Mouse (Mus musculus): ENCODE measurements around the gene Kmt5b. TPM values are rescaled to one million over a fixed set of nuclear protein-coding genes. Genes with fewer than 3 reads are reported as not detected.

Kmt5b gene
- polyA plus RNA-seq, 1 experiment: 5.6 TPM

DNA sequence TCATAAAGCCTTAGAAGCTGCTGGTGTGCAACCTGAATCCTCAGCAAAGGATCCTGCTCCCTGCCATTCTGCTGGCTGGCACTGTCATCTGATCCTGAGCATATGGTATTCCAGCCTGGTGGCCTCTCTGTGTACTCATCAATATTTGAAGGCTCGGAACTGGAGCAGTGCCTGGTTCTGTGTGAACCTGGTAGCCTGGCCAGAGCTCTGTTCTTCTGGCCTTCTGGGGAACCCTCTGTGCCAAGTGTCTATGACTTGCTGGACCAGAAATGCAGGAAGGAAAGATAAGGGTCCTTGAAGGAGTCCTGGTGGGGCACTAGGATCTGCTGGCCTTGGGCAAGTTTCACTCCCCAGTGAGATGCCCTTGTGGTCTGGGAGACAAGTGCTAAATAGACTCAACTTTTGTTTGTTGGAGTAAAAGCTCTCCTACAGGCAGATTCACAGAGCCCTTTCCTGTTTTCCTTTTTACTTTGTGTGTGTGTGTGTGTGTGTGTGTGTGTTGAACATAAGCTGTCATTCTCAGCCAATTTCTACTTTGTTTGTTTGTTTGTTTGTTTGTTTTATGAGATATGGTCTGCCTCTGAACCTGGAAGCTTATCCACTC, 78.7 kb downstream of the Kmt5b start:
- Histone ChIP-seq H3K4me3 (ENCODE audit: insufficient read depth, poor library complexity, severe bottlenecking) (no peak overlapping the region), H3ac (ENCODE audit: control insufficient read depth, insufficient read length, low read depth) (no peak overlapping the region), H3K36me3 (ENCODE audit: control insufficient read depth, insufficient read depth) (no peaks in the 10 kb centered on the region), H3K27me3 (ENCODE audit: control insufficient read depth, insufficient read depth, insufficient read length) (no peaks in the 10 kb centered on the region), H3K79me3 (ENCODE audit: low read depth) (no peaks in the 10 kb centered on the region), H3K79me2 (ENCODE audit: control insufficient read depth, insufficient read depth) (no peaks in the 10 kb centered on the region)
- no peak for TF ChIP-seq FOSL1 (IDR thresholded peaks at IDR 0.05; ENCODE audit: insufficient read depth, low read length, poor library complexity, severe bottlenecking)
- no peak for TF ChIP-seq MYOD1 (IDR thresholded peaks at IDR 0.05; ENCODE audit: control insufficient read depth, insufficient read length, low read depth)
- no peak for TF ChIP-seq USF1 (IDR thresholded peaks at IDR 0.05; ENCODE audit: low read depth)
- no peak for TF ChIP-seq CEBPB (IDR thresholded peaks at IDR 0.05; ENCODE audit: low read depth)
- TF ChIP-seq MAX (IDR thresholded peaks at IDR 0.05): no peak
- TF ChIP-seq CTCF (IDR thresholded peaks at IDR 0.05; ENCODE audit: control insufficient read depth, insufficient read depth, insufficient read length): no peak
- no peak for TF ChIP-seq MYOG (IDR thresholded peaks at IDR 0.05; ENCODE audit: control insufficient read depth, extremely low read depth, insufficient read length)

DNA sequence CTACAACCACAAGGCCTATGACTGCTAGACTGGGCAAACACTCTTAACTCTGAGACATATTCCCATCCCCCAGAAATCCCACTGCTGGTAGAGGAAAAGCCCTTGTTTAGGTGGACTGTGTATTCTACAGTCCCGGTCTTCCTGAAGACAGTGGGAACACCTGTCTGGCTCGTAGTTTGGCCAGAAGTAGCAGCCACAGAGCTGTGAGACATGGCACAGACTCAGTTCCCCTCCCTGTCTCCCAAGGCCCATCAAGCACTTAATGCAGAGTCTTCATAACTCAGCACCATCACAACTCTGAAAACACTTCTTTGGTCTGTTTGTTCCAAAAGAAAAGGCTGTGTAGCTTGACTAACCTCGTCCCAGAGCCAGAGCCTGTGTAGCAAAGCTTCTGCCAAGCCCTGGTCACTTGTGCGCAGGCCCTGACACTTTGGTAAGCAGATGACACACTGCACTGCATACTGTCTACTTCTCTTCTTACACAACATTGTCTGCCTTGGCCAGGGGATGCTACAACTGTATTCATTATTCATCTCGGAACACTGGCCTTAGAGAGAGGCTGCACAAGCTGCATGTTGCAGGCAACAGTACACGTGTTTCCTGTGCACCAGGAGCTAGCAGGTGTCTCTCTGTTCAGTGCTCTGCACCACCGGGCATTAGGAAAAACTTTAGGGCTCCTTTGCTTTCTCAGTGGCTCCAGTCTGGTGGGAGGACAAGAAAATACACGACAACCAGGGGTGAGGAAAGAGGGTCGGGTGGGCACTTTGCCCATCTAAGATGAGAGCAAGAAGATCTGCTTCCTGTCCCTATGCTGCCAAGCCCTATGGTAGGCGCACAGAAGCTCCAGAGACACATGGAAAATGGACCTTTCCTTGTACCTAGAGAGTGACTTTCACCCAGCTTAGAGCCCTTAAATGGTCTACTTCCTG, 79.7 kb downstream of the Kmt5b start:
- Histone ChIP-seq H3K4me3 (ENCODE audit: insufficient read depth, poor library complexity, severe bottlenecking) (no peak overlapping the region), H3K36me3 (ENCODE audit: control insufficient read depth, insufficient read depth) (no peaks in the 10 kb centered on the region), H3K79me3 (ENCODE audit: low read depth) (no peaks in the 10 kb centered on the region), H3K79me2 (ENCODE audit: control insufficient read depth, insufficient read depth) (no peaks in the 10 kb centered on the region), H3ac (ENCODE audit: control insufficient read depth, insufficient read length, low read depth) (no peak overlapping the region), H3K27me3 (ENCODE audit: control insufficient read depth, insufficient read depth, insufficient read length) (no peaks in the 10 kb centered on the region)
- TF ChIP-seq CEBPB (IDR thresholded peaks at IDR 0.05; ENCODE audit: low read depth) (no peak), MYOD1 (IDR thresholded peaks at IDR 0.05; ENCODE audit: control insufficient read depth, insufficient read length, low read depth) (no peak), CTCF (IDR thresholded peaks at IDR 0.05; ENCODE audit: control insufficient read depth, insufficient read depth, insufficient read length) (no peak), FOSL1 (IDR thresholded peaks at IDR 0.05; ENCODE audit: insufficient read depth, low read length, poor library complexity, severe bottlenecking) (no peak), USF1 (IDR thresholded peaks at IDR 0.05; ENCODE audit: low read depth) (no peak), MYOG (IDR thresholded peaks at IDR 0.05; ENCODE audit: control insufficient read depth, extremely low read depth, insufficient read length) (no peak), MAX (IDR thresholded peaks at IDR 0.05) (no peak)

DNA sequence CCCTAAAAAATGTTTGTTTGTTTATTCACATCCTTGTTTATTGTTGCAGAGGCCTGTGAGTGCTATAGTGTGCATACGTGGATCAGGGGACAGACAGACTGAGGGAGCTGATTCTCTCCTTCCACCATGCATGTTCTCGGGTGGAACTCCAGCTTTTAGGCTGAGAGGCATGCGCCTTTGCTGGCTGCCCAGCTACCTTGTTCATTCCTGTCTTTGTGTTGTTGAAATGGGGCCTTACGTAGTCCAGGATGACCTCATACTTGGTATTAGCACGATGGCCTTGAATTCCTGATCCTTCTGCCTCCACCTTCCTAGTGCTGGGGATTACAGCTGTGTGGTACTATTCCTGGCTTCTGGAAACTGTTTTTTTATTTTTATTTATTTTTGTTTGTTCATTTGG, 80.5 kb downstream of the Kmt5b start:
- Histone ChIP-seq H3K79me3 (ENCODE audit: low read depth) (peaks cover 3% of the 10 kb centered on the region), H3K79me2 (ENCODE audit: control insufficient read depth, insufficient read depth) (peaks cover 6% of the 10 kb centered on the region), H3K36me3 (ENCODE audit: control insufficient read depth, insufficient read depth) (no peaks in the 10 kb centered on the region), H3K27me3 (ENCODE audit: control insufficient read depth, insufficient read depth, insufficient read length) (no peaks in the 10 kb centered on the region), H3K4me3 (ENCODE audit: insufficient read depth, poor library complexity, severe bottlenecking) (no peak overlapping the region), H3ac (ENCODE audit: control insufficient read depth, insufficient read length, low read depth) (no peak overlapping the region)
- TF ChIP-seq USF1 (IDR thresholded peaks at IDR 0.05; ENCODE audit: low read depth) (no peak), FOSL1 (IDR thresholded peaks at IDR 0.05; ENCODE audit: insufficient read depth, low read length, poor library complexity, severe bottlenecking) (no peak), MYOD1 (IDR thresholded peaks at IDR 0.05; ENCODE audit: control insufficient read depth, insufficient read length, low read depth) (no peak), MYOG (IDR thresholded peaks at IDR 0.05; ENCODE audit: control insufficient read depth, extremely low read depth, insufficient read length) (no peak), CTCF (IDR thresholded peaks at IDR 0.05; ENCODE audit: control insufficient read depth, insufficient read depth, insufficient read length) (no peak), CEBPB (IDR thresholded peaks at IDR 0.05; ENCODE audit: low read depth) (no peak), MAX (IDR thresholded peaks at IDR 0.05) (no peak)

DNA sequence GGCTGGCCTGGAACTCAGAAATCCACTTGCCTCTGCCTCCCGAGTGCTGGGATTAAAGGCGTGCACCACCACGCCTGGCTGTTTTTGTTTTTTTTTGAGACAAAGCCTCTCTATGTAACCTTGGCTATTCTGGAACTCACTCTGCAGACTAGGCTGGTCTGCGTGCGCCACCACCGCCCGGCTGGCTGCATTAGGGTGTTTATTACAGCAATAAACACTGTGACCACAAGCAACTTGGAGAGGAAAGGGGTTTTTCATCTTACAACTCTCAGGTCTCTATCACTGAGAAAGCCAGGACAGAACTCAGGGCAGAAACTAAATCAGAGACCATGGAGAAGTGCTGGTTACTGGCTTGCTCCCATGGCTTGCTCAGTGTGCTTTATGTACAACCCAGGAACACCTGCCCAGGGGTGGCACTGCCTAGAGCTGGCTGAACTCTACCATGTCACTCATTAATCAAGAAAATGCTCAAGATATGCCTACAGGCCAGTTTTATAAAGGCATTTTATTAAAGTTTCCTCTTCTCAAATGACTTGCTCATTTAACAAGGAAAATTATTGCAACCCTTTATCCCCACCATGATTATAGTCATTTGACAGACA, 81.1 kb downstream of the Kmt5b start:
- TF ChIP-seq FOSL1 (IDR thresholded peaks at IDR 0.05; ENCODE audit: insufficient read depth, low read length, poor library complexity, severe bottlenecking) (no peak), USF1 (IDR thresholded peaks at IDR 0.05; ENCODE audit: low read depth) (no peak), CEBPB (IDR thresholded peaks at IDR 0.05; ENCODE audit: low read depth) (no peak), MAX (IDR thresholded peaks at IDR 0.05) (no peak), CTCF (IDR thresholded peaks at IDR 0.05; ENCODE audit: control insufficient read depth, insufficient read depth, insufficient read length) (no peak), MYOD1 (IDR thresholded peaks at IDR 0.05; ENCODE audit: control insufficient read depth, insufficient read length, low read depth) (no peak), MYOG (IDR thresholded peaks at IDR 0.05; ENCODE audit: control insufficient read depth, extremely low read depth, insufficient read length) (no peak)
- Histone ChIP-seq H3K36me3 (ENCODE audit: control insufficient read depth, insufficient read depth) (peaks cover 2% of the 10 kb centered on the region), H3K79me2 (ENCODE audit: control insufficient read depth, insufficient read depth) (peaks cover 12% of the 10 kb centered on the region), H3ac (ENCODE audit: control insufficient read depth, insufficient read length, low read depth) (no peak overlapping the region), H3K79me3 (ENCODE audit: low read depth) (peaks cover 8% of the 10 kb centered on the region), H3K4me3 (ENCODE audit: insufficient read depth, poor library complexity, severe bottlenecking) (no peak overlapping the region), H3K27me3 (ENCODE audit: control insufficient read depth, insufficient read depth, insufficient read length) (no peaks in the 10 kb centered on the region)

DNA sequence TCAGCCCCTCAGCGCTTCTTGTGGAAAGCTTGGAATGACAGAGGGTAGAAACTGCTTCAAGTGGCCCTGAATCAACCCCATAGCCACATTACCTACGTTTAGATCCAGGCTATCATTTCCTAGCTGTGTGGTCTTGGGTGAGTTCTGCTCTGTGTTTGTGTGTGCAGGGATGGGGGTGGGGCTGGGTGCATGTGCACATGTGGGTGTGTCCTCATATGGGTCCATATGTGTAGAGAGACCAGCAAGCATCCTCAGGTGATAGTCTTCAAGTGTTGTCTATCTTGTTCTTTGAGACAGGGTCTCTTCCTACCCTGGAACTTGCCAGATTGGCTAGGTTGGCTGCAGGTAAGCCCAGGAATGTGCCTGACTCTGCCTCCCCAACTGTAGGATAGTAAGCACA, 82.0 kb downstream of the Kmt5b start:
- Histone ChIP-seq H3K79me2 (ENCODE audit: control insufficient read depth, insufficient read depth) (peaks cover 21% of the 10 kb centered on the region), H3K4me3 (ENCODE audit: insufficient read depth, poor library complexity, severe bottlenecking) (no peak overlapping the region), H3ac (ENCODE audit: control insufficient read depth, insufficient read length, low read depth) (no peak overlapping the region), H3K27me3 (ENCODE audit: control insufficient read depth, insufficient read depth, insufficient read length) (no peaks in the 10 kb centered on the region), H3K79me3 (ENCODE audit: low read depth) (peaks cover 17% of the 10 kb centered on the region), H3K36me3 (ENCODE audit: control insufficient read depth, insufficient read depth) (peaks cover 10% of the 10 kb centered on the region)
- TF ChIP-seq CTCF (IDR thresholded peaks at IDR 0.05; ENCODE audit: control insufficient read depth, insufficient read depth, insufficient read length): no peak
- TF ChIP-seq USF1 (IDR thresholded peaks at IDR 0.05; ENCODE audit: low read depth): no peak
- TF ChIP-seq MYOG (IDR thresholded peaks at IDR 0.05; ENCODE audit: control insufficient read depth, extremely low read depth, insufficient read length): no peak
- no peak for TF ChIP-seq CEBPB (IDR thresholded peaks at IDR 0.05; ENCODE audit: low read depth)
- no peak for TF ChIP-seq MYOD1 (IDR thresholded peaks at IDR 0.05; ENCODE audit: control insufficient read depth, insufficient read length, low read depth)
- no peak for TF ChIP-seq MAX (IDR thresholded peaks at IDR 0.05)
- no peak for TF ChIP-seq FOSL1 (IDR thresholded peaks at IDR 0.05; ENCODE audit: insufficient read depth, low read length, poor library complexity, severe bottlenecking)
